Mouse (Mus musculus) left cerebral cortex, postnatal 25 days (tissue): ENCODE measurements around the gene 2210016F16Rik. TPM values are rescaled to one million over a fixed set of nuclear protein-coding genes. Genes with fewer than 3 reads are reported as not detected.

Source experiments
- microRNA-seq, 2 experiments: library from miRNA; unstranded; fragments of <30 nt; microRNA quantifications; one replicate each; pipeline ENCODE4 v1.2.0; 2022
- total RNA-seq, 2 experiments: library from RNA; stranded (reverse); gene quantifications; 2 replicates each; pipeline ENCODE4 v1.2.3; 2021

Gene 2210016F16Rik
- total RNA-seq, 2 experiments from 2014 or later = 5.7 to 6.7 TPM

Small RNA genes within 50 kb of the gene (microRNA-seq; reads per million reads assigned to microRNA genes)
- 58.9 to 59.8 reads per million in 2 experiments for gene Mir7-1

Other genes starting within 250 kb of the 2210016F16Rik start
- 10 to 100 TPM; 28.3 to 30.0 TPM for gene Idnk, start 227.6 kb downstream of the 2210016F16Rik start, total RNA-seq
- gene Ubqln1, start 169.6 kb downstream of the 2210016F16Rik start, total RNA-seq = 100 to 1,000 TPM; 141 TPM
- 10 to 100 TPM; 16.8 to 18.3 TPM for gene Gkap1, start 109.5 kb downstream of the 2210016F16Rik start, total RNA-seq
- 1 to 10 TPM; 2.9 to 4.3 TPM for gene Kif27, start 26.1 kb downstream of the 2210016F16Rik start, total RNA-seq
- gene Rmi1, start 17.0 kb upstream of the 2210016F16Rik start, total RNA-seq = 10 to 100 TPM; 13.7 to 15.2 TPM
- gene Hnrnpk, start 18.1 kb upstream of the 2210016F16Rik start, total RNA-seq = 100 to 1,000 TPM; 573 to 639 TPM
- under 1 TPM in 1 of 2 experiments, not detected in 1; 0.18 TPM for gene Slc28a3, start 225.7 kb upstream of the 2210016F16Rik start, total RNA-seq